Mouse (Mus musculus) testis, adult 2 months (tissue): ENCODE data around the gene Foxs1. TPM values are rescaled to one million over a fixed set of nuclear protein-coding genes. Genes with fewer than 3 reads are reported as not detected.

ENCODE experiments used
- H3K27ac ChIP-seq: fragments of 200-500 bp; 2 replicates; pipeline ENCODE4 v1.5.1; 2012; ENCODE audit warnings: low read depth, low read length; ENCODE audit not compliant: control insufficient read depth, insufficient read depth
- H3K27me3 ChIP-seq: fragments of 200-500 bp; 2 replicates; pipeline ENCODE4 v1.6.1; 2012; ENCODE audit warnings: mild to moderate bottlenecking, low read length, moderate library complexity; ENCODE audit not compliant: control insufficient read depth, insufficient read depth
- H3K36me3 ChIP-seq: fragments of 200-500 bp; 2 replicates; pipeline ENCODE4 v1.6.1; 2012; ENCODE audit warnings: mild to moderate bottlenecking, low read length; ENCODE audit not compliant: control insufficient read depth, insufficient read depth
- H3K4me1 ChIP-seq: fragments of 200-500 bp; 2 replicates; pipeline ENCODE4 v1.6.1; 2012; ENCODE audit warnings: low read length; ENCODE audit not compliant: control insufficient read depth, insufficient read depth
- H3K4me3 ChIP-seq: fragments of 200-500 bp; 2 replicates; pipeline ENCODE4 v1.5.1; 2012; ENCODE audit warnings: low read depth, mild to moderate bottlenecking, low read length, moderate library complexity, mixed read lengths; ENCODE audit not compliant: control insufficient read depth
- CTCF ChIP-seq: fragments of 200-500 bp; IDR thresholded peaks from 2 replicates; pipeline ENCODE4 v1.5.1; 2012; ENCODE audit warnings: low read depth, mild to moderate bottlenecking, inconsistent platforms, low read length, moderate library complexity; ENCODE audit not compliant: control insufficient read depth, insufficient read depth, insufficient replicate concordance
- POLR2A ChIP-seq: fragments of 200-500 bp; IDR thresholded peaks from 2 replicates; pipeline ENCODE4 v1.6.1; 2012; ENCODE audit warnings: low read depth, mild to moderate bottlenecking, inconsistent platforms, low read length, moderate library complexity; ENCODE audit not compliant: control insufficient read depth
- polyA plus RNA-seq: library from polyadenylated mRNA; depleted of rRNA; stranded (reverse); fragments of >200 nt; gene quantifications from 2 replicates; pipeline ENCODE4 v1.2.3, GENCODE M21; 2012

The Foxs1 gene
- polyA plus RNA-seq, 1 experiment = 4.3 TPM

DNA sequence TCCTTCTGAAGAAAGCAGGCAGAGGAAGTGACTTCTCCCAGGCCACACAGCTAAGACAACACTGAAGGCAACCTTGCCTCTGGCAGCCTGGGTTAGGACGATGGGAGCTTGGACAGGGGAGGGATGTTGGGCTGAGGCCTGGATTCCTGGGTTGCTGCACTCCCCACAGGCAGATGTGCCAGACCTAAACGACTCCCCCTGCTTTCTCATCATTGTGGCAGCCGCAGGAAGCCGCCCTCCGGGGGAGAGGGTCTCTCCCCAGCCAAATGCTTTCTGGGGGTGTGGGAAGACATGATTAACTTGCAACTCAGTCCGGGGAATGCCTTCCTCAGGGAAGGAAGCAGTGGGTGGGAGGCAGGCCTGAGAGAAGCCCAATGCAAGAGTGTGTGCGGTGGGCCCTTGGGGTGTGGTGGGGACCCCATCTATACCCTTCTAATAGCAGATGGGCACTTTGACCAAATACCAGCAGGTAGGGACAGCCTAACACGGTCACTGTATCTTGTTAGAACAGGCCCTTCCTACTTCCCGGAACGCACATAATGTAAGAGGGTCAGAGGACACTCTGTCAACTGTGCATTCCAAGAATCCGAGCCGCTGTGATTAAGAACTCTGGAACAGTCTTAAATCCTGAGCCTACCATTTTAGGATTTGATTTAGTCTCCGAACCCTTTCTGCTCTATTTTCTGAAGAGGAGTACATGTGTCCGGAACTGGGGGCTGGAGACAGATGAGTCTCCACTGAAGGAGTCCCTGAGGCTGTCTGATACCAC lies 4.6 kb downstream of the Foxs1 start:
- no peak overlapping the region for H3K4me3 ChIP-seq
- no peaks in the 10 kb centered on the region for H3K36me3 ChIP-seq
- TF ChIP-seq POLR2A = no peak
- TF ChIP-seq CTCF = no peak
- peak overlapping the region; percentile 74 for H3K27ac ChIP-seq
- peaks cover 22% of the 10 kb centered on the region for H3K4me1 ChIP-seq
- H3K27me3 ChIP-seq = no peaks in the 10 kb centered on the region

DNA sequence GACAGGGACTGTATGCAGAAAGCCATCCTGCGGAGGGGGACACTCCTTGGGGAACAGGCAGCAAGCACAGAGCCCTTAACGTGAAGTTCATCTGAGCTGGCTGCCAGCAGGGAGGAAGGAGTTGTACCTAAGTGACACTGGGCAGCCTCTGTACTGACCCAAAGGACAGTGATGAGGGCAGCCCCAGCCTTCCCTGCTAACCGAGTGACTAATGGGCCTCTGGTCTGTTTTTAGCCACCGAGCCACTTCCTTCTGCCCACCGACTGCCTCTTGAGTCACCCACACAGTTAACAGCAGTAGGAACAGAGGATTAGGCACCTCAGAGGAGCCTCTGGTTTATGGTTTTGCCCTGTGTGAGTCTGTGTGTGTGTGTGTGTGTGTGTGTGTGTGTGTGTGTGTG lies 5.6 kb downstream of the Foxs1 start:
- H3K36me3 ChIP-seq = no peaks in the 10 kb centered on the region
- H3K27ac ChIP-seq = peak overlapping the region; percentile 46
- no peak for TF ChIP-seq CTCF
- TF ChIP-seq POLR2A = no peak
- H3K27me3 ChIP-seq = no peaks in the 10 kb centered on the region
- no peak overlapping the region for H3K4me3 ChIP-seq
- H3K4me1 ChIP-seq = peaks cover 14% of the 10 kb centered on the region

DNA sequence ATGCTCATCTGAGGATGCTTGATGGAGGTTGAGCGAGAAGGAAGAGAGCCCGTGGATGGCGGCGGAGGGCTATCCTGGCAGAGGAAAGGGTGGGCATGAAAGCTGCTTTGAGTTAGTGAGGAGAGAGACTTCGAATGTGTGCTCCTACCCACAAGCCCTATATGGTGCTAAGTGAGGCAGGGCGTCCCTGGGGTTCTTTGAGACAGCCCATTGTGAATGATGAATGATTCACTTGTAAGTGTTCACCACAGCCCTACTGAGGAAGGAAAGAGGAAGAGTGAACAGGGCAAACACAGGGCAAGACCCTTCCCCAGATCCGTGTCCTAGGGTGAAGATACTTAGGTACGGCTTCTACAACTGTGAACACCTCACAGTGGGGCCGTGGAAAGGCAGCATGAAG lies 6.1 kb downstream of the Foxs1 start:
- Histone ChIP-seq H3K27ac (peak overlapping the region; percentile 46), H3K4me1 (peaks cover 10% of the 10 kb centered on the region), H3K36me3 (no peaks in the 10 kb centered on the region), H3K27me3 (no peaks in the 10 kb centered on the region), H3K4me3 (no peak overlapping the region)
- TF ChIP-seq POLR2A (no peak), CTCF (no peak)

DNA sequence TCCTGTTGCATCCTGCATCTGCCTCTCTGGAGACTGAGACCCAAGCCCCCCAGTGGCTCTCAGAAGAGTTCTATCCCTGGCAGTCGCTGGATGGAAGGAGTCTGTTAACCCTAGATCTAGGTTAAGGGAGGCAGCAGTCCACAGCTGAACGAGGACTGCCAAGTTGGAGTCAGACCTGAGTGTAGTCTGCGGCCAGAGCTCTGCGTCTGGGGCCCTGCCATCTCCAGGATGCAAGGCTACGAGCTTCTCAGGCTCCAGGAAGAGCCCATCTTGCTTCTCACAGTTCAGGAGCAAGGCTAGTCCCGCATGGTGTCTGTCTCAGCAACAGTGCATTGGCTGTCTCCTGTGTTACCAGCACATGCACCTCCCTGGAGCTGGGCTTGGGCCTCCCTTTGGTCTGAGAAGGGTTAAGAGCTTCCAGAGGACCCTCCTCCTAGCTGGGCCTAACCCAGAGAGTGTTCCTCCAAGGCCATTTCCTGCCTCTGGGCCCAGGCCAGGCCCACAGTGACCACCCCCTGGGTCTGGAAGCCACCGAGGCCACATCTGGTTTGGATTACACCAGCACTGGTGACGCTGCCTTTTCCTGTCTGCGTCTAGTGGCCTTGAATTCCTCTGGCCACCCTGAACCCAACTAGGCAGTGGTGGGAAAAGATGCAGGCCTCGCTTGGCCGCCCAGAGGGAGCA lies 7.7 kb downstream of the Foxs1 start:
- TF ChIP-seq CTCF (no peak), POLR2A (no peak)
- Histone ChIP-seq H3K4me1 (peaks cover 6% of the 10 kb centered on the region; the same call in 1 of the 2 replicates), H3K27ac (peak overlapping the region; percentile 50; the same call in 1 of the 2 replicates), H3K4me3 (no peak overlapping the region), H3K36me3 (no peaks in the 10 kb centered on the region), H3K27me3 (no peaks in the 10 kb centered on the region)

DNA sequence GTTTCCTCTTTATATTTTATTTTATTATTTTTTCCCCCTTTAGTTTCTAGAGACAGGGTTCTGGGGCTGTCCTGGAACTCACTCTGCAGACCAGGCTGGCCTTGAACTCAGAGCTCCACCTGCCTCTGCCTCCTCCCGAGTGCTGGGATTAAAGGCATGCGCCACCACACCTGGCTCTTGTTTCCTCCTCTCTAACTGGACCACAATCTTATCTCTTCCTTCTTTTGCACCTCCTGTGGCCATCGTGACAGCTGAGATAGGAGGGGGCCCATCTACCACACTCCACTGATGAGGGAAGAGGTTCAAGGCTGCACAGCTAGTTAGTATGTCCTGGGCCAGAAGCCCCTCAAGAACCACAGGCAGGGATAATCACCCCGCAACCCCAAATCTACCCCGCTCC lies 8.5 kb downstream of the Foxs1 start:
- no peak overlapping the region for H3K27ac ChIP-seq
- H3K4me1 ChIP-seq = peaks cover 6% of the 10 kb centered on the region; the same call in 1 of the 2 replicates
- no peaks in the 10 kb centered on the region for H3K36me3 ChIP-seq
- H3K4me3 ChIP-seq = no peak overlapping the region
- no peaks in the 10 kb centered on the region for H3K27me3 ChIP-seq
- no peak for TF ChIP-seq CTCF
- no peak for TF ChIP-seq POLR2A

DNA sequence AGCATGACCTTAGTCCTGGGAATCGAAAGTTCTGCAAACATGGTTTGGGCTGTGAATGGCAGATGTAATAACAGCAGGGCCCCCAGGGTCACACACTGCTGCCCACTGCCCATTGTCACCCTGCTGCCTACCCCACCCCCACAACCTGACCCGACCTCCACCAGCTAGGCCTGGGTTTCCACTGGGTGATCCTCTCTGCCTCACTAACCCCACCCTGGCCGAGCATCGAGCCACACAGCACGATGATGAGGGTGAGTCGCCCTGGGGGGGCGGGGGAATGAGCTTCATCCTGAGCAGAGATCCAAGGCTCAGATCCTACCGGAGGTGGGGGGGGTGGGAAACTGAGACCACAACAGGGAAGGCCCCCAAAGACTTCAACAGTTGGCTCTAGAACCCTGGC lies 8.9 kb downstream of the Foxs1 start:
- H3K27ac ChIP-seq = no peak overlapping the region
- peaks cover 6% of the 10 kb centered on the region; the same call in 1 of the 2 replicates for H3K4me1 ChIP-seq
- no peaks in the 10 kb centered on the region for H3K36me3 ChIP-seq
- TF ChIP-seq CTCF = no peak
- TF ChIP-seq POLR2A = no peak
- H3K4me3 ChIP-seq = no peak overlapping the region
- H3K27me3 ChIP-seq = no peaks in the 10 kb centered on the region

DNA sequence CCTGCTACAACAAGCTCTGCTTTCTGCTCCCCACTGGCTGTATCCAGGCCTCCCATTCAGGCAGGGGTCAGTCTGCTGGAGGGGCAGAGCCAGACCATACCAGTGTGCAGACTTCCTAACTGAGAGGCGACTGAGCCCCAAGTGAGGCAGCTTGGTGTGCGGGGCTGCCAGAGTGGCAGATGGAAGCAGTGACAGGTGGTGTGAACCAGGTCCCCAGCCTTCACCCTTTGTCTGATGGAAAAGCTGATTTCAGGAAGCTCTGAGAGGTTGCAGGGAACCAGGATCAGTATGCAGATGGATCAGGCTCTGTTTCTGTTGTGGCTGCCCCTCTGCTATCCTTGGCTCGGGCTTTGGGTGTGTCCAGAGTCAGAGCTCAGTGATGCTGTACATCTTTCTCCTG lies 9.4 kb downstream of the Foxs1 start:
- H3K4me3 ChIP-seq = no peak overlapping the region
- TF ChIP-seq CTCF (no peak), POLR2A (no peak)
- H3K4me1 ChIP-seq = peaks cover 6% of the 10 kb centered on the region; the same call in 1 of the 2 replicates
- H3K27ac ChIP-seq = no peak overlapping the region
- H3K36me3 ChIP-seq = no peaks in the 10 kb centered on the region
- H3K27me3 ChIP-seq = no peaks in the 10 kb centered on the region

DNA sequence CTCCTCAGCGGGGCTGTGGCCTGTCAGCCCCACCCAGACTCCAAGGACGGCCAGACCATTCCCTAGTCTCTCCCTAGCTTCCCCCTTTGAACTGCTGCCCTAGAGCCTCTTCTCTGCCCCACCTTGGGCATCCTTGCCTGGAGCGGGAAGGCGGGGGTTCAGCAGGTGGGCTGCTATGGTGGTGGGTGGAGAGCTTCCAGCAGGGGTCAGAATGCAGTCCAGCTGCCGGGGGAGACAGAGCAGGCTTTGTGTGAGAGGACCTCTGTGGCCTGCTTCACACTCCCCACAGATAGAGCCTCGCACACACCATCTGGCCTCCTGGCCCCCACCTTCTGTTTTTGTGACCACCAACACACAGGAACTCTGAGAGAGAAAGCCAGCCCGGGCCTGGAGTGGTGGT lies 10.6 kb downstream of the Foxs1 start:
- Histone ChIP-seq H3K4me3 (no peak overlapping the region), H3K27ac (no peak overlapping the region), H3K4me1 (peaks cover 3% of the 10 kb centered on the region; the same call in 1 of the 2 replicates)

More for the DNA sequence above, 10.6 kb downstream of the Foxs1 start:
- Histone ChIP-seq H3K27me3 (no peaks in the 10 kb centered on the region), H3K36me3 (no peaks in the 10 kb centered on the region)
- TF ChIP-seq CTCF (no peak), POLR2A (no peak)
